Mouse (Mus musculus) forebrain, embryonic 14.5 days (tissue): ENCODE results near the gene Tnfaip8l2. TPM values are rescaled to one million over a fixed set of nuclear protein-coding genes. Genes with fewer than 3 reads are reported as not detected.

ENCODE experiments used
- ATAC-seq: fragments of 200-750 bp; cut with Nextera tagmentation; 2 replicates; pipeline ENCODE4 v1.8.0; 2017; ENCODE audit warnings: mild to moderate bottlenecking, moderate library complexity
- DNase-seq: peaks from one replicate; pipeline ENCODE4 v3.0.0-alpha.2; 2015; ENCODE audit warnings: low spot score
- H3K27ac ChIP-seq: fragments of 300-500 bp; sonication (generic); 2 replicates; pipeline ENCODE4 v1.5.1; 2014; ENCODE audit warnings: low read depth, mild to moderate bottlenecking, control low read depth, low read length, moderate library complexity
- H3K27me3 ChIP-seq: fragments of 300-500 bp; sonication (generic); replicated peaks from 2 replicates; pipeline ENCODE4 v1.6.1; 2014; ENCODE audit warnings: low read length, control low read depth, mixed read lengths; ENCODE audit not compliant: control insufficient read depth, insufficient read depth
- H3K36me3 ChIP-seq: fragments of 300-500 bp; sonication (generic); 2 replicates; pipeline ENCODE4 v1.6.1; 2014; ENCODE audit warnings: low read length, control low read depth; ENCODE audit not compliant: control insufficient read depth, insufficient read depth
- H3K4me1 ChIP-seq: fragments of 300-500 bp; sonication (generic); 2 replicates; pipeline ENCODE4 v1.6.1; 2014; ENCODE audit warnings: antibody characterized with exemption, low read length, control low read depth; ENCODE audit not compliant: control insufficient read depth, insufficient read depth
- H3K4me2 ChIP-seq: fragments of 300-500 bp; sonication (generic); 2 replicates; pipeline ENCODE4 v1.6.1; 2014; ENCODE audit warnings: mild to moderate bottlenecking, control low read depth, low read length
- H3K4me3 ChIP-seq: fragments of 300-500 bp; sonication (generic); 2 replicates; pipeline ENCODE4 v1.5.1; 2014; ENCODE audit warnings: low read depth, low read length, control low read depth
- H3K9ac ChIP-seq: fragments of 300-500 bp; sonication (generic); 2 replicates; pipeline ENCODE4 v1.6.1; 2014; ENCODE audit warnings: mild to moderate bottlenecking, low read length, control low read depth, moderate library complexity
- H3K9me3 ChIP-seq: fragments of 300-500 bp; sonication (generic); replicated peaks from 2 replicates; pipeline ENCODE4 v1.6.1; 2016; ENCODE audit warnings: low read length, control low read depth, mixed read lengths; ENCODE audit not compliant: control insufficient read depth
- WGBS: fragments of 180-500 bp; shearing (Covaris S2); extraction: QIAGEN DNeasy Blood & Tissue Kit; methylation state at CpG from one replicate; pipeline ENCODE4 v1.1.7; 2014; 5-methylcytosine and 5-hydroxymethylcytosine counted together
- polyA plus RNA-seq: library from polyadenylated mRNA; unstranded; fragments of >200 nt; fragmentation: Nextera tagmentation; extraction: Ambion mirVana; gene quantifications from 2 replicates; pipeline ENCODE4 v1.2.1, GENCODE M21; 2014

Tnfaip8l2 gene
- polyA plus RNA-seq: 2.6 and 2.9 TPM in 2 replicates

DNA sequence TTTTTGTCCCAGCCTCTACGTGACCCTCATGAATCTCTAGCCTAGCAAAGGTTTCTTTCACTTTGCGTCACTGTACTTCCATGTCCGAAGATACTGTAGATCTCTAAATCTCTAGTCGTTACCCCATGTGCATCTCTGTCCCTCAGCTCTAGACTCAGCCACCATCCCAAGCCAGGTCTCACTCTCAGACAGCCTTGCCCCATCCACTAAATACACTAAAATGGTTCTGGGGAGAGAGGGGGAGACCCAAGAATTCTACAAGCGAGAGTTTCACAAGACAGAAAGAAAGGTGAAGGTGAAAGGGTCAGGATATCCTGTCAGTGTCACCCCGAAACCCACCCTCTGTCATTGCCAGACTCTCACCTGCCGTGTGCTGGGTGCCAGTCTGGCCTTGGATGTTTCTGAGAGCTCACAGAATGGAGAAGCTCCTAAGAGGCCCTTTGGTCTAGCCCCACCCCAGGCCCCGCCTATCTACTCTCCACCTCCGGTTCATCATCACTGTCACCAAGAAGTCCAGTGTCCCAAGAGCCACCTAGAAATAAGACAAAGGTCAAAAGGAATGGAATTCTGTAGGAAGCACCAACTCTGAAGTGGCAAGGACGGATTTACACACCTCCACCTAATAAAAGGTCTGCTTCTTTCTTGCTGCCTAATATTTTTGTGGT lies at the start of gene Tnfaip8l2:
Tnfaip8l2 (minus strand) TSS at position 409 of the 665 bp plus-strand sequence.
- 85% methylated on average over 10 of the region's 10 CpGs for WGBS
- Histone ChIP-seq H3K27me3 (no peaks in the 10 kb centered on the region), H3K36me3 (peaks cover 19% of the 10 kb centered on the region), H3K4me2 (no peak within 1 kb of the TSS), H3K27ac (no peak within 1 kb of the TSS), H3K9ac (no peak within 1 kb of the TSS), H3K9me3 (no peaks in the 10 kb centered on the region), H3K4me1 (no peaks in the 10 kb centered on the region), H3K4me3 (no peak within 1 kb of the TSS)
- DNase-seq: no peak
- ATAC-seq: no peak

- Histone ChIP-seq H3K4me3 (no peak overlapping the region), H3K27ac (no peak overlapping the region), H3K36me3 (peaks cover 70% of the 10 kb centered on the region), H3K4me1 (no peaks in the 10 kb centered on the region), H3K27me3 (no peaks in the 10 kb centered on the region), H3K4me2 (no peak overlapping the region), H3K9ac (no peak overlapping the region), H3K9me3 (no peaks in the 10 kb centered on the region)
- 88% methylated on average over 6 of the region's 6 CpGs for WGBS
- DNase-seq: no peak
- ATAC-seq: no peak
Measured at GRCm38 (mm10) chr3:95186888-95187287, 44.7 kb upstream of the Tnfaip8l2 start.

GRCm38 (mm10) chr3:95186100-95186499 lies 43.9 kb upstream of the Tnfaip8l2 start:
- peaks cover 70% of the 10 kb centered on the region for H3K36me3 ChIP-seq

GRCm38 (mm10) chr3:95184796-95185577 lies 42.8 kb upstream of the Tnfaip8l2 start:
- peaks cover 65% of the 10 kb centered on the region for H3K36me3 ChIP-seq

More at GRCm38 (mm10) chr3:95186100-95186499, 43.9 kb upstream of the Tnfaip8l2 start:
- Histone ChIP-seq H3K27me3 (no peaks in the 10 kb centered on the region), H3K4me1 (no peaks in the 10 kb centered on the region), H3K4me3 (no peak overlapping the region), H3K9me3 (no peaks in the 10 kb centered on the region), H3K4me2 (no peak overlapping the region), H3K27ac (no peak overlapping the region), H3K9ac (no peak overlapping the region)
- ATAC-seq (no peak), DNase-seq (no peak)
- 90% methylated on average over 2 of the region's 2 CpGs for WGBS

GRCm38 (mm10) chr3:95181841-95182240 lies 39.7 kb upstream of the Tnfaip8l2 start:
- no peak overlapping the region for H3K4me2 ChIP-seq
- no peaks in the 10 kb centered on the region for H3K9me3 ChIP-seq
- no peak overlapping the region for H3K4me3 ChIP-seq
- no peaks in the 10 kb centered on the region for H3K27me3 ChIP-seq
- H3K4me1 ChIP-seq: no peaks in the 10 kb centered on the region
- 68% methylated on average over 1 of the region's 1 CpGs for WGBS
- no peak overlapping the region for H3K27ac ChIP-seq
- ATAC-seq: no peak
- H3K9ac ChIP-seq: no peak overlapping the region
- no peak for DNase-seq
- peaks cover 33% of the 10 kb centered on the region for H3K36me3 ChIP-seq

More at GRCm38 (mm10) chr3:95184796-95185577, 42.8 kb upstream of the Tnfaip8l2 start:
- Histone ChIP-seq H3K4me2 (no peak overlapping the region), H3K27me3 (no peaks in the 10 kb centered on the region), H3K27ac (no peak overlapping the region), H3K4me1 (no peaks in the 10 kb centered on the region), H3K9me3 (no peaks in the 10 kb centered on the region), H3K4me3 (no peak overlapping the region), H3K9ac (no peak overlapping the region)
- WGBS: 90% methylated on average over 9 of the region's 9 CpGs
- no peak for ATAC-seq
- no peak for DNase-seq

- no peaks in the 10 kb centered on the region for H3K27me3 ChIP-seq
- no peaks in the 10 kb centered on the region for H3K4me1 ChIP-seq
- no peak for DNase-seq
- H3K27ac ChIP-seq: no peak overlapping the region
- H3K4me3 ChIP-seq: no peak overlapping the region
- H3K4me2 ChIP-seq: no peak overlapping the region
- WGBS: 82% methylated on average over 3 of the region's 3 CpGs
- H3K36me3 ChIP-seq: peaks cover 17% of the 10 kb centered on the region; the same call in 1 of the 2 replicates
- no peak for ATAC-seq
- H3K9me3 ChIP-seq: no peaks in the 10 kb centered on the region
- H3K9ac ChIP-seq: no peak overlapping the region
Measured at GRCm38 (mm10) chr3:95179890-95180289, 37.7 kb upstream of the Tnfaip8l2 start.

GRCm38 (mm10) chr3:95178948-95179347 lies 36.8 kb upstream of the Tnfaip8l2 start:
- Histone ChIP-seq H3K9me3 (no peaks in the 10 kb centered on the region), H3K9ac (no peak overlapping the region), H3K4me3 (no peak overlapping the region), H3K27ac (no peak overlapping the region), H3K36me3 (peaks cover 10% of the 10 kb centered on the region; the same call in 1 of the 2 replicates), H3K4me1 (peaks cover 2% of the 10 kb centered on the region; the same call in 1 of the 2 replicates), H3K27me3 (peaks cover 2% of the 10 kb centered on the region; the same call in 1 of the 2 replicates), H3K4me2 (no peak overlapping the region)
- ATAC-seq (no peak), DNase-seq (no peak)
- WGBS: 85% methylated on average over 5 of the region's 5 CpGs

DNA sequence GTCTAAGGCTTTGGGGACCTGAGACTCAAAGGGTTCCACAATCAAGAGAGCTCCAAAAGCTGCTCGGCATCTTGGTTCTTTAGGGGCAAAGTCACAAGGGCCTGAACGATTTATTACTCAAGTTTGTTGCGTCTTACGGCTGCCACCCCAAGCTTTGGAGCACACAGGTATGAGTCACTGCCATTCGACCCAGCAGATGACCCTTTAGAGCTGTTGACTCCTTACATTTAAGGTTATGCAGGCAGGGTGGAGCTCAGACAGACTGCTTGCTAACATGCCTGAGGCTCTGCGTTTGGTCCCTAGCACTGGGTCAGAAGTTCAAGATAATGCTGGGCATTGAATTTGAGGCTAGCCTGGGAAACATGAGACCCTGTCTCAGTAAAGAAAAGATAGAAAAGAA lies 35.4 kb upstream of the Tnfaip8l2 start:
- Histone ChIP-seq H3K27ac (no peak overlapping the region), H3K4me1 (peaks cover 7% of the 10 kb centered on the region; the same call in 1 of the 2 replicates), H3K9ac (no peak overlapping the region), H3K4me2 (no peak overlapping the region), H3K27me3 (peaks cover 14% of the 10 kb centered on the region), H3K4me3 (no peak overlapping the region), H3K36me3 (peaks cover 14% of the 10 kb centered on the region), H3K9me3 (no peaks in the 10 kb centered on the region)
- DNase-seq (no peak), ATAC-seq (no peak)
- 84% methylated on average over 6 of the region's 6 CpGs for WGBS

DNA sequence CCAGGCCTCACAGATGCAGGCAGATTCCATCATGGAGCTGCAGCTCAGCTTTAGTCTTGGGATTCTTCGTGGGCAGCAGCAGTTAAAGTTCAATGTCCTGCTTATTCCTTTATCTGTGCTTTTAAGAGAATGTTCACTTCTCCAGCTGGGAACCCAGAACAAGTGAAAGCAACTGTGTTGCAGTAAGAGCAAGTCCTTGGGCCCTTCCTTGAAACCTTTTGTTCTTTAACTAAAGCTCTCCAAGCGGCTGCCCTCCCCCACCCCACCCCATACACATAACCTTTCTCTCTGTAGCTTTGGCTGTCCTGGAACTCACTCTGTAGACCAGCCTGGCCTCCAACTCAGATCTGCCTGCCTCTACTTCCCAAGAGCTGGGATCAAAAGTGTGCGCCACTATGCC lies 34.3 kb upstream of the Tnfaip8l2 start:
- 61% methylated on average over 3 of the region's 3 CpGs for WGBS
- Histone ChIP-seq H3K27me3 (peaks cover 25% of the 10 kb centered on the region), H3K36me3 (peaks cover 25% of the 10 kb centered on the region), H3K9me3 (no peaks in the 10 kb centered on the region), H3K4me3 (no peak overlapping the region), H3K9ac (no peak overlapping the region), H3K4me1 (peaks cover 7% of the 10 kb centered on the region; the same call in 1 of the 2 replicates), H3K4me2 (no peak overlapping the region), H3K27ac (no peak overlapping the region)
- ATAC-seq (no peak), DNase-seq (no peak)
